Mouse (Mus musculus) midbrain, embryonic 16.5 days (tissue): ENCODE results near the gene Dnm3. TPM values are rescaled to one million over a fixed set of nuclear protein-coding genes. Genes with fewer than 3 reads are reported as not detected.
A peak's percentile ranks its signal among the peaks of the same experiment; 100 is the strongest.

ENCODE experiments used
- ATAC-seq: fragments of 200-750 bp; cut with Nextera tagmentation; 2 replicates; pipeline ENCODE4 v1.8.0; 2017; ENCODE audit warnings: moderate TSS enrichment
- H3K27ac ChIP-seq: fragments of 300-500 bp; sonication (generic); 2 replicates; pipeline ENCODE4 v1.5.1; 2014; ENCODE audit warnings: mild to moderate bottlenecking, low read length, mixed read lengths
- H3K27me3 ChIP-seq: fragments of 300-500 bp; sonication (generic); 2 replicates; pipeline ENCODE4 v1.6.1; 2014; ENCODE audit warnings: low read depth, low read length, mixed read lengths; ENCODE audit not compliant: control insufficient read depth, insufficient read depth
- H3K36me3 ChIP-seq: fragments of 300-500 bp; sonication (generic); 2 replicates; pipeline ENCODE4 v1.6.1; 2014; ENCODE audit warnings: mild to moderate bottlenecking, low read length, moderate library complexity, mixed read lengths; ENCODE audit not compliant: control insufficient read depth, insufficient read depth
- H3K4me1 ChIP-seq: fragments of 300-500 bp; sonication (generic); 2 replicates; pipeline ENCODE4 v1.6.1; 2014; ENCODE audit warnings: mild to moderate bottlenecking, low read length, mixed read lengths; ENCODE audit not compliant: control insufficient read depth, insufficient read depth
- H3K4me2 ChIP-seq: fragments of 300-500 bp; sonication (generic); 2 replicates; pipeline ENCODE4 v1.6.1; 2014; ENCODE audit warnings: mild to moderate bottlenecking, low read length, mixed read lengths
- H3K4me3 ChIP-seq: fragments of 300-500 bp; sonication (generic); 2 replicates; pipeline ENCODE4 v1.5.1; 2014; ENCODE audit warnings: low read depth, mild to moderate bottlenecking, low read length, moderate library complexity, mixed read lengths
- H3K9ac ChIP-seq: fragments of 300-500 bp; sonication (generic); 2 replicates; pipeline ENCODE4 v1.6.1; 2014; ENCODE audit warnings: low read depth, low read length, mixed read lengths
- H3K9me3 ChIP-seq: fragments of 300-500 bp; sonication (generic); replicated peaks from 2 replicates; pipeline ENCODE4 v1.6.1; 2014; ENCODE audit warnings: mild to moderate bottlenecking, low read length, mixed read lengths; ENCODE audit not compliant: control insufficient read depth, poor library complexity, severe bottlenecking
- WGBS: fragments of 180-500 bp; shearing (Covaris S2); extraction: QIAGEN DNeasy Blood & Tissue Kit; methylation state at CpG from one replicate; pipeline ENCODE4 v1.1.7; 2014; 5-methylcytosine and 5-hydroxymethylcytosine counted together
- polyA plus RNA-seq: library from polyadenylated mRNA; unstranded; fragments of >200 nt; fragmentation: Nextera tagmentation; extraction: Ambion mirVana; gene quantifications from 2 replicates; pipeline ENCODE4 v1.2.1, GENCODE M21; 2015

Dnm3 gene
- polyA plus RNA-seq, result 66.2 and 69.4 TPM in 2 replicates

DNA sequence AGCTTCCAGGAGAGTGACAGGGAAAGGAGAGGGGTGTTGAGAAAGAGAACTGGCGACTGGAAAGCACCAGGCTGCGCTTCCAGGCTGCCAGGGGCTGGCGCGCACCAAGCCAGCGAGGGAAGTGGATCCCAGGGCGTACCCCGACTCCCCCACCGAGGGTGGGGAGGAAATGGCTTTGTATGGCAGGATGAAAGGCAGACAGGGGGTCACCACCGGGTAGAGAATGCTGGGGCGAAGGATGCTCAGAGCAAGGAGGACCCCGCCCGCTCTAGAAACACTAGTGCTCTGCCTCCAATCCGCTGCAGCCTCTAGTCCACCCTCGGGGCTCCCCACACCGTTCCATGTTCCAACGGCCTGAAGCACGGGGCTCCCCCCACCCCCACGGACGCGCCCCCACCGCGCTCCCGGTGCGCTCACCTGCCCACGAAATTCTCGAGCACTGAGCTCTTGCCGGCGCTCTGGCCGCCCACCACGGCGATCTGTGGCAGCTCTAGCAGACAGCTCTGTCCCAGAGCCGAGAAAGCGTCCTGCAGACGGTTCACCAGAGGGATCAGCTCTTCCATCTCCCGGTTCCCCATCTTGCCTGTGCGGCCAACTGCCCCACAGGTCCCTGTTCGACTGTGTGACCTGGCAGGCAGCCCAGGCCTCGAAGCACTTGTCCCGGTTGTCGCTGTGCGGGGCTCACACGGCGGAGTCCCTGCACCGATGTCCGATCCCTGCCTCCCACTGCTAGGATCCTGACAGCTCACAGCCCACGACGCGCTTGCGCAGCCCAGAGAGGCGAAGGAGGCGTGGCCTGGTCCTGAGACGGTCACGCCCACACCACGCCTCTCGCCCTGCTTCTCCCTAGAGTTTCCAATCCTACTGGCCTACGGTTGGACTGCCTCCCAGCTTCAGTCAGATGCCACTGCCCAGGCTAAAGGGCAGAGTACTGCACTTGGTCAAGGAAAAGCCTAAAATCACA is at the start of gene Dnm3:
Gene Dnm3, minus strand, starts transcription at position 789 of the 964 bp plus-strand sequence.
- peaks cover 10% of the 10 kb centered on the region for H3K4me1 ChIP-seq
- H3K27ac ChIP-seq, result peak within 1 kb of the TSS; percentile 85
- ATAC-seq, result peak; percentile 98
- H3K4me2 ChIP-seq, result peak within 1 kb of the TSS; percentile 61
- no peaks in the 10 kb centered on the region for H3K36me3 ChIP-seq
- peak within 1 kb of the TSS; percentile 97 for H3K4me3 ChIP-seq
- H3K27me3 ChIP-seq, result no peaks in the 10 kb centered on the region
- no peaks in the 10 kb centered on the region for H3K9me3 ChIP-seq
- WGBS, result under 1% methylated on average over 56 of the region's 56 CpGs
- H3K9ac ChIP-seq, result peak within 1 kb of the TSS; percentile 91

GRCm38 (mm10) chr1:162515116-162515515 is 37.3 kb upstream of the Dnm3 start:
- Histone ChIP-seq H3K9ac (no peak overlapping the region), H3K36me3 (no peaks in the 10 kb centered on the region), H3K27ac (no peak overlapping the region), H3K4me1 (no peaks in the 10 kb centered on the region), H3K4me2 (no peak overlapping the region), H3K27me3 (no peaks in the 10 kb centered on the region), H3K4me3 (no peak overlapping the region), H3K9me3 (no peaks in the 10 kb centered on the region)
- no peak for ATAC-seq
- 81% methylated on average over 1 of the region's 1 CpGs for WGBS

DNA sequence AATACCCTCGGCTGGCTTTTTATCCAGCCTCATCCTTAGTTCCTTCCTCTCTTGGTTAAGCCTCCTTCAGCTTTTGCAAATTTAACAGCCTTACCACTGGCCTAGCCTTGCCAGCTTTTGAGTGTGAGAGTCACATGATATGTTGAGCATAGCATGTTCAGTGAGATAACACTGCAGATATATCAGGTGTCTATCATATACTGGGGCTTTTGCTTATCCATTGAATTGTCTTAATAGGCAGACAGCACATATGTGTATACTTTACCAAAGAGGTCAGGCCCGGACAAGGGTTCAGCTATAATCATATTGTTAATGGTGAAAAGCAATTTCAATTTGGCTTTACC is 32.2 kb upstream of the Dnm3 start:
- Histone ChIP-seq H3K4me1 (no peaks in the 10 kb centered on the region), H3K4me2 (no peak overlapping the region), H3K9me3 (no peaks in the 10 kb centered on the region), H3K36me3 (no peaks in the 10 kb centered on the region), H3K9ac (no peak overlapping the region), H3K4me3 (no peak overlapping the region), H3K27me3 (no peaks in the 10 kb centered on the region), H3K27ac (no peak overlapping the region)
- no peak for ATAC-seq
- WGBS, result 78% methylated on average over 2 of the region's 2 CpGs

GRCm38 (mm10) chr1:162509329-162510012 is 31.6 kb upstream of the Dnm3 start:
- Histone ChIP-seq H3K9ac (no peak overlapping the region), H3K9me3 (no peaks in the 10 kb centered on the region), H3K4me2 (no peak overlapping the region), H3K27me3 (no peaks in the 10 kb centered on the region), H3K36me3 (no peaks in the 10 kb centered on the region), H3K27ac (no peak overlapping the region), H3K4me3 (no peak overlapping the region), H3K4me1 (no peaks in the 10 kb centered on the region)
- 0 out of 2 replicates have a peak, but pooled peaks have one; percentile 51 for ATAC-seq
- WGBS, result 54% methylated on average over 12 of the region's 12 CpGs

DNA sequence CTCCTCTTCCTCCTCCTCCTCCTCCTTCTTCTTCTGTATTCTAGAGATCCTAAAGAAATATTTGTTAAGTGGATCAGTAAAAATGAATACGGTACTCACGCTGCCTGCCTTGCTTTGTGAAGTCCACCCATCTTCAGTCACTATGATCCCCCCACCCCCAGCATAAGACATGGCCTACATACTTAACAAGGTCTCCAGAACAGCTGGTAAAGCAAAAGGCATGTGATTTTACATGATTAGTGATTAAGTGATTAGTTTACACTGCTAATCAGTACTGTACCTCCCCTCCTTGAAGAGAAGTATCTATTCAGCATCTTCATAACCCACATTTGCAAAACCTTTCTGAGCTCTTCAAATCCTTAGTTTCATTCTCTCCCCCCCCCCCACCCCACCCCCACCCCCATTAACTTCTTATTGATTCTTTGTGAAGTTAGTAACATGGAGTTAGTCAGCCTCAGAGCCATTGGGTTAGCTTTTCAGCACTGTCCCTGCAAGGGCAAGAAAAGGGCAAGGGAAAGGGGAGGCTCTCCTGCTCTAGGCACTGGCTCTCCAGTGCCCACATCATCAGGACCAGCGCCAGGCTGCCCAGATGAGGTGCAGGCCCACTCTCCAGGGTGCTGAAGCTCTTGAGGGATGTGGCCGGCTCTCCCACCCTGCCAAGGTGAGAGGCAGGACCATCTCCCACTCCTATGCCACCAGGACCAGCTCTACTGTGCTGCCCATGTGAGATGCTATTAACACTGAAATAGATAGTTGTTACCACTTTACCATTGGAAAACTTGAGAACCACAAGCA is 30.6 kb upstream of the Dnm3 start:
- H3K27me3 ChIP-seq, result no peaks in the 10 kb centered on the region
- H3K27ac ChIP-seq, result no peak overlapping the region
- H3K9ac ChIP-seq, result no peak overlapping the region
- ATAC-seq, result no peak
- no peaks in the 10 kb centered on the region for H3K4me1 ChIP-seq
- 83% methylated on average over 4 of the region's 4 CpGs for WGBS
- H3K36me3 ChIP-seq, result no peaks in the 10 kb centered on the region
- H3K4me3 ChIP-seq, result no peak overlapping the region
- H3K4me2 ChIP-seq, result no peak overlapping the region
- H3K9me3 ChIP-seq, result no peaks in the 10 kb centered on the region

GRCm38 (mm10) chr1:162506516-162506915 is 28.7 kb upstream of the Dnm3 start:
- no peak for ATAC-seq
- no peaks in the 10 kb centered on the region for H3K9me3 ChIP-seq
- H3K4me3 ChIP-seq, result no peak overlapping the region
- WGBS, result 88% methylated on average over 4 of the region's 4 CpGs
- H3K4me1 ChIP-seq, result no peaks in the 10 kb centered on the region
- H3K9ac ChIP-seq, result no peak overlapping the region
- no peaks in the 10 kb centered on the region for H3K36me3 ChIP-seq
- H3K27ac ChIP-seq, result no peak overlapping the region
- H3K27me3 ChIP-seq, result no peaks in the 10 kb centered on the region
- H3K4me2 ChIP-seq, result no peak overlapping the region

DNA sequence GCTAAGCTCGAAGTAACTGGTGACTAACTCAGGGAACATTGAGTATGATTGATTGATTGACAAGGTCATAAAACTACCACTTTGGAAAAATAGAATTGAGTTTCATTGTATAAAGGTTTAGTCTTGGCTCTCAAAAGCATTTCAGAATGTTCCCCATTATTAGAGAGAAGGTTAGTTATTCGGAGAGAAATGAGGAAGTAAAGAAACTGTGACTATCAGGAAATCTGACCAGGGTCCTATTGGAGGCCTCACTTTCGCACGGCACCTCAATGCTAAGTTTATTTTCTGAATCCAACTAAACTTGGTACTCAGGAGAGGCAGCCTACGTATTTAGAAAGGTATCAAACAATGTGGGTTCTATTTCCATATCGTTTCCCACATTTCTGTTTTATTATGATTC is 27.8 kb upstream of the Dnm3 start:
- no peaks in the 10 kb centered on the region for H3K27me3 ChIP-seq
- 89% methylated on average over 6 of the region's 6 CpGs for WGBS
- no peaks in the 10 kb centered on the region for H3K9me3 ChIP-seq
- H3K4me1 ChIP-seq, result no peaks in the 10 kb centered on the region
- H3K9ac ChIP-seq, result no peak overlapping the region
- H3K27ac ChIP-seq, result no peak overlapping the region
- ATAC-seq, result no peak
- H3K36me3 ChIP-seq, result no peaks in the 10 kb centered on the region
- H3K4me3 ChIP-seq, result no peak overlapping the region
- H3K4me2 ChIP-seq, result no peak overlapping the region

DNA sequence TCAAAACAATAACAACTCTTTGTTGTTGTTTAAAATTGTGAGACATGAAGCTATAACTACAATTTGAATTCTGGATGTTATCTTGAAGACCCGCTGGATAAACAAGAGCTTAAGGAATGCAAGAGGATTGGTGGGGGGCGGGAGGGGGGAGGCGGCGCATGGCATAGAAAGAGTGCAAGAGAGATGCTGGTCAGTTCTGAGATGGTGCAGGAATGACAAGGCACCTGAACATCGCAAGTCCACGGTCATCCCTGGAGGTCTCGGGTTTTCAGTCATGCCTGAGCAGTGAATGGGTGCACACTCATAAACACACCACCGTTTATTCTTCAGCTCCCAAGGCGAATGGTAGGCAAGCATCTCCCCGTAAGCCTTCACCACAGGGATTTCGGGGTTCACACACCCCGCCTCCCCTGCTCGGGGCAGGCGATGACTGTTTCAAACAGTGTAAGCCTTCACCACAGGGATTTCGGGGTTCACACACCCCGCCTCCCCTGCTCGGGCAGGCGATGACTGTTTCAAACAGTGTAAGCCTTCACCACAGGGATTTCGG is 1.2 kb downstream of the Dnm3 start:
- under 1% methylated on average over 19 of the region's 19 CpGs for WGBS
- no peaks in the 10 kb centered on the region for H3K36me3 ChIP-seq
- H3K4me2 ChIP-seq, result peak overlapping the region; percentile 61
- no peaks in the 10 kb centered on the region for H3K27me3 ChIP-seq
- peak; percentile 30 for ATAC-seq
- peaks cover 10% of the 10 kb centered on the region for H3K4me1 ChIP-seq
- H3K4me3 ChIP-seq, result peak overlapping the region; percentile 97
- H3K9ac ChIP-seq, result peak overlapping the region; percentile 91
- H3K9me3 ChIP-seq, result no peaks in the 10 kb centered on the region
- peak overlapping the region; percentile 85; the same call in 1 of the 2 replicates for H3K27ac ChIP-seq
